Mouse (Mus musculus) C2C12 (cell line): Measurements from ENCODE around the gene Nsd1. TPM values are rescaled to one million over a fixed set of nuclear protein-coding genes. Genes with fewer than 3 reads are reported as not detected.

Source experiments
- H3K27me3 ChIP-seq: one replicate; pipeline ENCODE4 v1.6.1; 2011; ENCODE audit not compliant: control insufficient read depth, insufficient read depth, insufficient read length
- H3K36me3 ChIP-seq: one replicate; pipeline ENCODE4 v1.6.1; 2011; ENCODE audit not compliant: control insufficient read depth, insufficient read depth
- H3K4me3 ChIP-seq: one replicate; pipeline ENCODE4 v1.5.1; 2011; ENCODE audit warnings: mild to moderate bottlenecking, control low read depth; ENCODE audit not compliant: poor library complexity, insufficient read depth, severe bottlenecking
- H3K79me2 ChIP-seq: one replicate; pipeline ENCODE4 v1.6.1; 2011; ENCODE audit not compliant: control insufficient read depth, insufficient read depth
- H3K79me3 ChIP-seq: one replicate; pipeline ENCODE4 v1.6.1; 2011; ENCODE audit warnings: low read depth, control low read depth
- H3ac ChIP-seq: one replicate; pipeline ENCODE3; 2011; ENCODE audit warnings: low read depth; ENCODE audit not compliant: control insufficient read depth, insufficient read length
- CEBPB ChIP-seq: IDR thresholded peaks from one replicate; pipeline ENCODE4 v1.6.1; 2011; ENCODE audit warnings: low read depth, mild to moderate bottlenecking, control low read depth, moderate library complexity
- CTCF ChIP-seq: IDR thresholded peaks from one replicate; pipeline ENCODE4 v1.5.1; 2011; ENCODE audit not compliant: control insufficient read depth, insufficient read depth, insufficient read length
- FOSL1 ChIP-seq: IDR thresholded peaks from one replicate; pipeline ENCODE4 v1.8.0; 2011; ENCODE audit warnings: mild to moderate bottlenecking, low read length; ENCODE audit not compliant: poor library complexity, insufficient read depth, severe bottlenecking
- MAX ChIP-seq: IDR thresholded peaks from one replicate; pipeline ENCODE4 v1.6.1; 2011; ENCODE audit warnings: mild to moderate bottlenecking, control low read depth
- MYOD1 ChIP-seq: IDR thresholded peaks from one replicate; pipeline ENCODE4 v1.6.1; 2011; ENCODE audit warnings: low read depth; ENCODE audit not compliant: control insufficient read depth, insufficient read length
- MYOG ChIP-seq: IDR thresholded peaks from one replicate; pipeline ENCODE4 v1.6.1; 2011; ENCODE audit not compliant: control insufficient read depth, insufficient read length; ENCODE audit errors: extremely low read depth
- USF1 ChIP-seq: IDR thresholded peaks from one replicate; pipeline ENCODE4 v1.6.1; 2011; ENCODE audit warnings: low read depth, mild to moderate bottlenecking, control low read depth, moderate library complexity
- polyA plus RNA-seq: library from polyadenylated mRNA; unstranded; fragments of >200 nt; fragmentation: generic; extraction: Trizol; gene quantifications from one replicate; pipeline ENCODE4 v1.2.1, GENCODE M21; 2012; ENCODE audit warnings: missing spikeins

Nsd1 gene
- polyA plus RNA-seq, 1 experiment, result 10.5 TPM

DNA sequence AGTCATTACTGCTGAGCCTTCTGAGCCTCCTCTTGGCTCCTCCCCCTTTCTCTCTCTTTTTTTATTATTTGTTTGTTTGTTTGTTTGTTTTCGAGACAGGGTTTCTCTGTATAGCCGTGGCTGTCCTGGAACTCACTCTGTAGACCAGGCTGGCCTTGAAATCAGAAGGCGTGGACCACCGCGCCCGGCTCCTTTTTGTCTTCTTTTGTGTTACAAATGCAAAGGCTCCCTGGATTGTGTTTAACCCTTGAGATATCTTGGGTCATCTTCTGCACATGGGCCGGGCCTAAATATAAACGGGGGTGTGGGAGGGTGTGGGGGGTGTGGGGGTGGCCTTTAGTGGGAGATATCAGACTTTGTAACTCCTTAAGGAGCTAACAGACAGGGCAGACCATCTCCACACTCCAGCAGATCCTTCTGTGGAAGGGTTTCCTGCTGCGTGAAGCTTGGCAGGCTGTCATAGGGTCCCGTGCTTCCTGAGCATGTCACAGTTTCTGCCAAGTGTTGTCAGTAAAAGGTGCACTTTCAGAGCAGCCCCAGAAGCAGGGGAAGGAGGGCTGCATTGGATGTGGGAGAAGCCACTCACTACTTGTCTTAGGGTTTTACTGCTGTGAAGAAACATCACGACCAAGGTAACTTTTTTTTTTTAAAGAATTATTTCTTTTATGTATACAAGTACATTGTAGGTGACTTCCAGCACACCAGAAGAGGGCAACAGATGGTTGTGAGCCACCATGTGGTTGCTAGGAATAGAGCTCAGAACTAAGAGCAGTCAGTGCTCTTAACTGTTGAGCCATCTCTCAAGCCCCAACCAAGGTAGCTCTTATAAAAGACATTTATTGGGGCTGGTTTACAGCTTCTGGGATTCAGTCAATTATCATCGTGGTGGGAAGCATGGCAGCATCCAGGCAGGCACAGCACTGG, 128.8 kb downstream of the Nsd1 start:
- no peaks in the 10 kb centered on the region for H3K36me3 ChIP-seq
- H3K4me3 ChIP-seq, result no peak overlapping the region

GRCm38 (mm10) chr13:55339259-55339658, 129.7 kb downstream of the Nsd1 start:
- peaks cover 5% of the 10 kb centered on the region for H3K36me3 ChIP-seq
- no peaks in the 10 kb centered on the region for H3K79me2 ChIP-seq
- peak; percentile 60 for TF ChIP-seq USF1
- TF ChIP-seq MAX, result no peak
- H3K27me3 ChIP-seq, result no peaks in the 10 kb centered on the region
- H3ac ChIP-seq, result no peak overlapping the region
- no peak overlapping the region for H3K4me3 ChIP-seq
- no peaks in the 10 kb centered on the region for H3K79me3 ChIP-seq

More for the DNA sequence above, 128.8 kb downstream of the Nsd1 start:
- H3K27me3 ChIP-seq, result no peaks in the 10 kb centered on the region
- H3ac ChIP-seq, result no peak overlapping the region
- TF ChIP-seq CEBPB (no peak), MYOD1 (no peak), CTCF (no peak), USF1 (no peak), MAX (no peak), FOSL1 (no peak), MYOG (no peak)
- H3K79me2 ChIP-seq, result no peaks in the 10 kb centered on the region
- H3K79me3 ChIP-seq, result no peaks in the 10 kb centered on the region

DNA sequence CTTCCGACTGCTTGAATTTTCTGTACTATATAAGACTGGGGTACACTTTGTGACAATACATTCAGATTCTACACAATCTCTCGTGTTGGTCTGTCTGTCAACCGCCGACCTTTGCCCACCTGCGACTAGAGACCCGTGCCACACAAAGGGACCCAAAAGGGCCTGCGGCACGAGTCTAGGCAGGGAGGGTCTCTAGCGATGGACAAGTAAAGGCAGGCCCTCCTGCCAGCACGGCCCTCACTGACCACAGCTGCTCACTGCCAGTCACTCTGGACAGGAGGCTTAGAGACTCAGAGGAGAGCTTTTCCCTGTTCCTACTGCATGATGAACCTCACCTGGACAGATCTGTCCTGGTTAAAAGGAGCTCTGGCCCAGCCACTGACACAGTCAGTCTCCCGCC, 132.9 kb downstream of the Nsd1 start:
- Histone ChIP-seq H3ac (no peak overlapping the region), H3K36me3 (peaks cover 36% of the 10 kb centered on the region), H3K79me2 (no peaks in the 10 kb centered on the region), H3K4me3 (no peak overlapping the region), H3K27me3 (no peaks in the 10 kb centered on the region), H3K79me3 (no peaks in the 10 kb centered on the region)
- TF ChIP-seq USF1 (no peak), MYOG (no peak), MYOD1 (no peak), MAX (no peak)

- TF ChIP-seq MYOG (no peak), FOSL1 (no peak), MAX (no peak), CTCF (no peak), CEBPB (no peak), MYOD1 (no peak), USF1 (no peak)
- Histone ChIP-seq H3K79me2 (no peaks in the 10 kb centered on the region), H3K79me3 (no peaks in the 10 kb centered on the region), H3K27me3 (no peaks in the 10 kb centered on the region), H3K36me3 (peaks cover 53% of the 10 kb centered on the region), H3K4me3 (no peak overlapping the region), H3ac (no peak overlapping the region)
These were observed 134.7 kb downstream of the Nsd1 start for GRCm38 (mm10) chr13:55344286-55344685.

DNA sequence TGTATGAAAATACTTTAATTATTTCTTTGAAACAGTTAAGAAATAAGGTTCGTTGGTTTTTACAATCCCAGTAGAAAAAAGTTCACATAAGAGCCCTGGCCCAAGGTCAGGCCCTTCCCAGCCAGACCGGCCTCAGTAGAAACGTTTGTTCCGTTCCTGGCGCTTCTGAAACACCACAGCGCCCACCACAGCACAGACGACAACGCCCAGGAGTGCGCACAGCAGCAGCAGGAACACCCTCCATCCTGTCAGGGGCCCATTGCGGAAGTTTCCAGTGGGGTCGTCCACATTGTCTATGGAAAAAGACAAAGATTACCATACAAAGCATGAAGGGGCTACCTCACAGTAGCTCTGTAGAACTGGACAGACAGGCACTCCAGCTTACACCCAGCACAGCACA, 137.2 kb downstream of the Nsd1 start:
- Histone ChIP-seq H3K79me3 (no peaks in the 10 kb centered on the region), H3K79me2 (no peaks in the 10 kb centered on the region), H3K27me3 (no peaks in the 10 kb centered on the region), H3K36me3 (peaks cover 71% of the 10 kb centered on the region), H3ac (no peak overlapping the region), H3K4me3 (no peak overlapping the region)
- TF ChIP-seq USF1 (no peak), MYOD1 (no peak), CEBPB (no peak), FOSL1 (no peak), MAX (no peak), CTCF (no peak)

GRCm38 (mm10) chr13:55361145-55361544, 151.6 kb downstream of the Nsd1 start:
- TF ChIP-seq CTCF, result no peak
- no peak for TF ChIP-seq FOSL1
- no peak for TF ChIP-seq MYOD1
- TF ChIP-seq MYOG, result no peak
- peak; percentile 34 for TF ChIP-seq CEBPB
- Histone ChIP-seq H3K79me2 (peaks cover 63% of the 10 kb centered on the region), H3ac (no peak overlapping the region), H3K27me3 (peaks cover 3% of the 10 kb centered on the region), H3K4me3 (peak overlapping the region; percentile 97), H3K36me3 (peaks cover 28% of the 10 kb centered on the region), H3K79me3 (peaks cover 57% of the 10 kb centered on the region)
